Mouse (Mus musculus) kidney, postnatal 10 days (tissue): Measurements from ENCODE around the gene Lst1.

Experiments used
- DNase-seq: peaks from one replicate; pipeline ENCODE4 v3.0.0; 2021; ENCODE audit warnings: mixed read lengths

Gene Lst1

GRCm38 (mm10) chr17:35157254-35157653 lies 31.0 kb downstream of the Lst1 start:
- no peak for DNase-seq

DNA sequence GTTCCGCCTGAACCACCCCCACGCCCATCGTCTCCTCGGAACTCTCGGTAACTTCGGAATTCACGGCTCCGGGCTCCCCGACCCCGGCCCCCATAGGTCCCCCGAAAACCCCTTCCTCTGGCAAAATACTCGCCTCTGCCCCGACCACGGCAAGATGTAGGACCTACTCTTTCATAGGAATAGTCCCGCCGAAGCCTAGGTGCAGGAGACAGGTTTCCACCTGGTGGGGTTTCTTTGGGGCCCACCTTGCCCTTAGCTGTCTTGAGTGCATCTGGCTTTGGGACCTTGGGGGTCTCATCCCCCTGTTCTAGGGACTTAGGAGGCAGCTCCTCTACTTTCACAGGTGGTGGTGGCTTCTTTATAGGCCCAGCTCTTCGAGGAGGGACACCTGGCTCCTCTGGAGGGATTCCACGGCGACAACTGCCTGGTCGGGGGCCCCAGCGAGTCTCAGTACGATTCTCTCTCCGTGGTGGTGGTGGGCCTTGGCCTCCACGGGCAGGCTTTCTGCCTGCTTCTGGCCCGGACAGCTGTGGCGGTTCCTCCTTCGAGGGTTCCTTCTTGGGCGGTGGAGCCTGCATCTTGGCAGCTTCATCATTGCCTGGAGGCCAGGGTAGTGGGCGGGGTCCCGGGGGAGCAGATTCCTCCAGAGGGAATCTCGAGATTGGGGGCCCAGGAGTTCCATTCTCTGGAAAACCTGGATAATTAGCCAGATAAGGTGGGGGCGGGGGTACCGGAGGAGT lies 31.6 kb downstream of the Lst1 start:
- no peak for DNase-seq

- DNase-seq: no peak
Observed at GRCm38 (mm10) chr17:35155451-35155850, 32.8 kb downstream of the Lst1 start.

- DNase-seq: no peak
Observed at GRCm38 (mm10) chr17:35154616-35155015, 33.6 kb downstream of the Lst1 start.

GRCm38 (mm10) chr17:35153931-35154330 lies 34.3 kb downstream of the Lst1 start:
- no peak for DNase-seq

- no peak for DNase-seq
Observed at GRCm38 (mm10) chr17:35153077-35153476, 35.2 kb downstream of the Lst1 start.

DNA sequence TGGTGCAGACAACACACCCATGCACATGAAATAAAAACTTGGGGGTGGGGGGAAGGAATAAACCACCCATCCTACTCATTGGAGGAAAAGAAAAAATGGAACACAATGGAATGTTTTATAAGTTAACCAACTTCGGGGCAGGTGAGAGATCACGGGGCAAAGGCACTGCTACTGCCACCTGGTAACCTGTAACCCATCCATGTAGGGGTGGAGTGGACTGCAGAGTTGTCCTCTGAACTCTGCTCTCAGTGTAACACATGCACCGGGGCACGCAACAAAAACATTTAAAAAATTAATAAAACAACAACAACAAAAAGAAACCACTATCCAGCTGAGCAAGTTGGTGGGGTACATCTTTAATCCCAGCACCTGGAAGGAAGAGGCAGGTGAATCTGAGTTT lies 36.1 kb downstream of the Lst1 start:
- DNase-seq: no peak

DNA sequence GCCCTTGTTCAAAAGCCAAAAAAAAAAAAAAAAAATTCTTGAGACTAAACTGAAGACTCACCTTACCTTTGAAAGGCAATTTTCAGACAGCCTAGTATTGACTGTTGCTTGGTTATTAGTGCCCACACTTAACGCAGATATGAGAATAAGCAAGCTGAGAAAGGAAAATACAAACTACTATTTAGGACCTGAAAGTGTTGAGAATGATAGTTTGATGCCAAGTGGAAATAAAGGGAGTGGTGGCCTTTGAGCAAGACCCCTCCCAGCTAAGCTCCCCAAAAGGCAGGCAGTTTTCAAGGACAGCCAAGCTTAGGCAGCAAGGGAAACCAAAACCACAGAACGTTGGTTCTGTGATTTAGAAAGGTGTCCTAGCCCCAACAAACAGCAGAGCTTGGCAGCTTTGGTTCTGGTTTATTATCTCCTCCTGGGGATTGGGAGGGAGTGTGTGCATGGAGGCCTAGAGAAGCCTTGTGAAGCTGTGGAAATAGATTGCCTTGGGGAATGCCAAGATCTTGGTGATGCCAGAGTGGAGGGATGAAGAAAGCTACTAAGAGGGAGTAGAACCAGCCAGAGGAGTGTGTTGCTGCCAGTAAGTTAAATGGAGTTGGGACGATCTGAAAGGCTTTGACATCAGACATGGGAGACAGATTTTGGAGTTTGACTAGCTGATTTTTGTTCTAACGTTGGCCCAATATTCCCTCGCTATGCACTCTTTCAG lies 40.2 kb downstream of the Lst1 start:
- no peak for DNase-seq

DNA sequence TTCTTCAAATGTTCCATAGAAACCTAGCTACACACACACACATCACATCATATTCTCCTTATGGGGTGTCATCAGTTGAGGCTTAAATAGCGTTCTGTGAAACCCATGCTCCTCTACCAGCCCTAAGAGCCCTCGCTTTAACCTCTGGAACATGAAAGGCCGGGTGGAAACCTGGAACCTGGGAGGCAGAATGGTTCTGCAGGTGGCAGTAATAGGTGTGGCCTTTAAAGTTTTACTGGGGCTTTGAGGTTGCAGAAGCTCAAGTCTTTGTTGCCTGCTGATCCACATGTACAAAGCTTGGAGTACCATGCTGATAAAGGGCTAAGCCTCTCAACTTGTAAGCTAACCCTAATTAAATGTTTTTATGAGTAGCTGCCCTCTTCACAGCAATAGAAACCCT lies 40.9 kb downstream of the Lst1 start:
- no peak for DNase-seq

- DNase-seq: no peak
Observed at GRCm38 (mm10) chr17:35146139-35146538, 42.1 kb downstream of the Lst1 start.

GRCm38 (mm10) chr17:35141971-35142370 lies 46.3 kb downstream of the Lst1 start:
- DNase-seq: no peak

DNA sequence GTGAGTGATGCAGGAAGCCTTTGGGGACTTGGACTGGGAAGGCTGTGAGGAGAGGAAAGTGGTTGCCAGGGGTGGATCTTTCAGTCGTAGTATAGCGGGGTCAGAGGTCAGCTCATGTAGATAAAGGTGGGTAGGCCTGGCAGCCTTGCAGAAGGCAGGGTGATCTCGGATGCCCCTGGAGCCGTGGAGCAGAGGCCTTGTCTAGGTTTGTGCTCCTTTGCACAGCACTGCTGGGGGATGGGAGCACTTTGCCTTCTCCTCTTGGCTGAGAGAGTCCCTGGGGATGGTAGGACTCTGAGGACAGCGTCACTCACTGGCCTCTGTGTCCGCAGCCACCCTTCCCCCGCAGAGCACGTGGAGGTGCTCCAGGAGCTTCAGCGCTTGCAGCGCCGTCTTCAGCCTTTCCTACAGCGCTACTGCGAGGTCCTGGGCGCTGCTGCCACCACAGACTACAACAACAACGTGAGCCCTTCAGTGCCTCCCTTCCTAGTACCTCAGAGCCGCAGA lies 47.7 kb downstream of the Lst1 start:
- peak; percentile 26 for DNase-seq

- DNase-seq: no peak
Observed at GRCm38 (mm10) chr17:35139269-35139668, 49.0 kb downstream of the Lst1 start.

DNA sequence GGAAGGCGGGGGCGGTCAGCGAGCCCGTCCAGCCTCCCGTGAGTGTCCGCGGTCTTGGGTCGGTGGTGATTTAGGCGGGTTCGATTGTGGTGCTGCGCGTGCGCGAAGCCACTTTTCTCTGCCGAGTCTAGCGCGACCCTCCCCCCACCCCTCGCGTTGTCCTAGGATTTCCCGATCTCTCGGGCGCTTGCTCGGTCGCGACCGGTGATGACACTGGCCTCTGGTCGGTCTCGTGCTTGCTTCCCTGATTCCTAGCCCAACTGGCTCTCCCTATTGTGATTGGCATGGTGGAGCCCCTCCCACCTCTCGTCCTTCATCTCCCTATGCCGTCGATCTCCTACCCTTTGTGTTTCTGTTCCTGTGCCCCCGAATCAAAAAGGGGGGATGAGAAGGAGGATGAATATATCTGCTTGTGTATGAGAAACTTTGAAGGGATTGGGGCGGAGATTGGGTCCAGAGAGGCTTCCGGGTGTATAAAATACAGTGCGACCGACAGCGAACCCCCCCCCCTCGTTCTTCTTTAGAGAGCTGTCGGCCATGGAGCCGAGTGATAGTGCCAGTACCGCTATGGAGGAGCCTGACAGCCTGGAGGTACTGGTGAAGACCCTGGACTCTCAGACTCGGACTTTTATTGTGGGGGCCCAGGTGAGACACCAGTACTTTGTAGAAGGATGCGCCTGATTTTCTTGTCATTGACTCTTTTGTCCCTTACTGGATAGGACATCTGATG lies 52.5 kb downstream of the Lst1 start:
- no peak for DNase-seq
